Mouse (Mus musculus): ENCODE measurements at regions not wholly inside any gene's neighbourhood (a gene's known extent, or its start where the extent isn't known, plus 50 kb on each side); places are given as distances from the start of the nearest gene placed in this dataset.

- Histone ChIP-seq H3K4me1 (ENCODE audit: control insufficient read depth, insufficient read depth, low read length) (peaks cover 2% of the 10 kb centered on the region; the same call in 1 of the 2 replicates), H3K4me3 (ENCODE audit: insufficient read depth, low read length) (no peak overlapping the region), H3K27ac (ENCODE audit: insufficient read depth, low read length) (no peak overlapping the region)
- TF ChIP-seq CTCF (IDR thresholded peaks at IDR 0.05; ENCODE audit: extremely low read depth, insufficient read depth, low read length), result no peak
- TF ChIP-seq POLR2A (IDR thresholded peaks at IDR 0.05; ENCODE audit: extremely low read depth, insufficient read depth, low read length), result no peak
These were observed 94.7 kb downstream of the Zfp36l1 start for GRCm38 (mm10) chr12:80018086-80018485.

- H3K4me3 ChIP-seq (ENCODE audit: insufficient read depth, low read length), result no peak overlapping the region
- no peak for TF ChIP-seq POLR2A (IDR thresholded peaks at IDR 0.05; ENCODE audit: extremely low read depth, insufficient read depth, low read length)
- no peak for TF ChIP-seq CTCF (IDR thresholded peaks at IDR 0.05; ENCODE audit: extremely low read depth, insufficient read depth, low read length)
- H3K4me1 ChIP-seq (ENCODE audit: control insufficient read depth, insufficient read depth, low read length), result peaks cover 2% of the 10 kb centered on the region; the same call in 1 of the 2 replicates
- no peak overlapping the region for H3K27ac ChIP-seq (ENCODE audit: insufficient read depth, low read length)
These were observed 95.4 kb downstream of the Zfp36l1 start for GRCm38 (mm10) chr12:80017376-80017929.

- no peak overlapping the region for H3K27ac ChIP-seq (ENCODE audit: insufficient read depth, low read length)
- TF ChIP-seq CTCF (IDR thresholded peaks at IDR 0.05; ENCODE audit: extremely low read depth, insufficient read depth, low read length) (no peak), POLR2A (IDR thresholded peaks at IDR 0.05; ENCODE audit: extremely low read depth, insufficient read depth, low read length) (no peak)
- H3K4me3 ChIP-seq (ENCODE audit: insufficient read depth, low read length), result no peak overlapping the region
- peaks cover 2% of the 10 kb centered on the region; the same call in 1 of the 2 replicates for H3K4me1 ChIP-seq (ENCODE audit: control insufficient read depth, insufficient read depth, low read length)
These were observed 96.9 kb downstream of the Zfp36l1 start for GRCm38 (mm10) chr12:80015938-80016337.

GRCm38 (mm10) chr12:80014598-80014983 lies 98.2 kb downstream of the Zfp36l1 start:
- peaks cover 2% of the 10 kb centered on the region; the same call in 1 of the 2 replicates for H3K4me1 ChIP-seq (ENCODE audit: control insufficient read depth, insufficient read depth, low read length)
- TF ChIP-seq CTCF (IDR thresholded peaks at IDR 0.05; ENCODE audit: extremely low read depth, insufficient read depth, low read length), result no peak
- TF ChIP-seq POLR2A (IDR thresholded peaks at IDR 0.05; ENCODE audit: extremely low read depth, insufficient read depth, low read length), result no peak
- no peak overlapping the region for H3K27ac ChIP-seq (ENCODE audit: insufficient read depth, low read length)

GRCm38 (mm10) chr12:80013904-80014597 lies 98.8 kb downstream of the Zfp36l1 start:
- H3K27ac ChIP-seq (ENCODE audit: insufficient read depth, low read length), result no peak overlapping the region
- no peak overlapping the region for H3K4me3 ChIP-seq (ENCODE audit: insufficient read depth, low read length)
- TF ChIP-seq CTCF (IDR thresholded peaks at IDR 0.05; ENCODE audit: extremely low read depth, insufficient read depth, low read length), result no peak
- TF ChIP-seq POLR2A (IDR thresholded peaks at IDR 0.05; ENCODE audit: extremely low read depth, insufficient read depth, low read length), result no peak
- peaks cover 2% of the 10 kb centered on the region; the same call in 1 of the 2 replicates for H3K4me1 ChIP-seq (ENCODE audit: control insufficient read depth, insufficient read depth, low read length)

More at GRCm38 (mm10) chr12:80014598-80014983, 98.2 kb downstream of the Zfp36l1 start:
- H3K4me3 ChIP-seq (ENCODE audit: insufficient read depth, low read length), result no peak overlapping the region

- Histone ChIP-seq H3K27ac (ENCODE audit: insufficient read depth, low read length) (no peak overlapping the region), H3K4me3 (ENCODE audit: insufficient read depth, low read length) (no peak overlapping the region)
- TF ChIP-seq POLR2A (IDR thresholded peaks at IDR 0.05; ENCODE audit: extremely low read depth, insufficient read depth, low read length), result no peak
- no peak for TF ChIP-seq CTCF (IDR thresholded peaks at IDR 0.05; ENCODE audit: extremely low read depth, insufficient read depth, low read length)
These were observed 99.3 kb downstream of the Zfp36l1 start for GRCm38 (mm10) chr12:80013577-80013903.

GRCm38 (mm10) chr12:80011916-80012315 lies 100.9 kb downstream of the Zfp36l1 start:
- TF ChIP-seq CTCF (IDR thresholded peaks at IDR 0.05; ENCODE audit: extremely low read depth, insufficient read depth, low read length) (no peak), POLR2A (IDR thresholded peaks at IDR 0.05; ENCODE audit: extremely low read depth, insufficient read depth, low read length) (no peak)
- no peak overlapping the region for H3K27ac ChIP-seq (ENCODE audit: insufficient read depth, low read length)
- H3K4me1 ChIP-seq (ENCODE audit: control insufficient read depth, insufficient read depth, low read length), result peaks cover 2% of the 10 kb centered on the region; the same call in 1 of the 2 replicates
- no peak overlapping the region for H3K4me3 ChIP-seq (ENCODE audit: insufficient read depth, low read length)

More at GRCm38 (mm10) chr12:80013577-80013903, 99.3 kb downstream of the Zfp36l1 start:
- H3K4me1 ChIP-seq (ENCODE audit: control insufficient read depth, insufficient read depth, low read length), result peaks cover 2% of the 10 kb centered on the region; the same call in 1 of the 2 replicates

- TF ChIP-seq POLR2A (IDR thresholded peaks at IDR 0.05; ENCODE audit: extremely low read depth, insufficient read depth, low read length), result no peak
- no peak for TF ChIP-seq CTCF (IDR thresholded peaks at IDR 0.05; ENCODE audit: extremely low read depth, insufficient read depth, low read length)
- peaks cover 2% of the 10 kb centered on the region; the same call in 1 of the 2 replicates for H3K4me1 ChIP-seq (ENCODE audit: control insufficient read depth, insufficient read depth, low read length)
These were observed 101.9 kb downstream of the Zfp36l1 start for GRCm38 (mm10) chr12:80010947-80011346.

GRCm38 (mm10) chr12:80010220-80010619 lies 102.6 kb downstream of the Zfp36l1 start:
- Histone ChIP-seq H3K27ac (ENCODE audit: insufficient read depth, low read length) (no peak overlapping the region), H3K4me3 (ENCODE audit: insufficient read depth, low read length) (no peak overlapping the region)
- no peak for TF ChIP-seq CTCF (IDR thresholded peaks at IDR 0.05; ENCODE audit: extremely low read depth, insufficient read depth, low read length)
- TF ChIP-seq POLR2A (IDR thresholded peaks at IDR 0.05; ENCODE audit: extremely low read depth, insufficient read depth, low read length), result no peak

More at GRCm38 (mm10) chr12:80010947-80011346, 101.9 kb downstream of the Zfp36l1 start:
- Histone ChIP-seq H3K4me3 (ENCODE audit: insufficient read depth, low read length) (no peak overlapping the region), H3K27ac (ENCODE audit: insufficient read depth, low read length) (no peak overlapping the region)

GRCm38 (mm10) chr12:80007849-80008248 lies 105.0 kb downstream of the Zfp36l1 start:
- no peak overlapping the region for H3K27ac ChIP-seq (ENCODE audit: insufficient read depth, low read length)
- TF ChIP-seq POLR2A (IDR thresholded peaks at IDR 0.05; ENCODE audit: extremely low read depth, insufficient read depth, low read length), result no peak
- TF ChIP-seq CTCF (IDR thresholded peaks at IDR 0.05; ENCODE audit: extremely low read depth, insufficient read depth, low read length), result no peak
- no peaks in the 10 kb centered on the region for H3K4me1 ChIP-seq (ENCODE audit: control insufficient read depth, insufficient read depth, low read length)
- no peak overlapping the region for H3K4me3 ChIP-seq (ENCODE audit: insufficient read depth, low read length)

More at GRCm38 (mm10) chr12:80010220-80010619, 102.6 kb downstream of the Zfp36l1 start:
- peaks cover 2% of the 10 kb centered on the region; the same call in 1 of the 2 replicates for H3K4me1 ChIP-seq (ENCODE audit: control insufficient read depth, insufficient read depth, low read length)
